Mouse (Mus musculus): ENCODE measurements at regions not wholly inside any gene's neighbourhood (a gene's known extent, or its start where the extent isn't known, plus 50 kb on each side); places are given as distances from the start of the nearest gene placed in this dataset.
"Not testable (repeated sequence)": the region's sequence is repeated elsewhere in the genome, so short reads cannot be mapped to it uniquely, and the experiment has no call there.

DNA sequence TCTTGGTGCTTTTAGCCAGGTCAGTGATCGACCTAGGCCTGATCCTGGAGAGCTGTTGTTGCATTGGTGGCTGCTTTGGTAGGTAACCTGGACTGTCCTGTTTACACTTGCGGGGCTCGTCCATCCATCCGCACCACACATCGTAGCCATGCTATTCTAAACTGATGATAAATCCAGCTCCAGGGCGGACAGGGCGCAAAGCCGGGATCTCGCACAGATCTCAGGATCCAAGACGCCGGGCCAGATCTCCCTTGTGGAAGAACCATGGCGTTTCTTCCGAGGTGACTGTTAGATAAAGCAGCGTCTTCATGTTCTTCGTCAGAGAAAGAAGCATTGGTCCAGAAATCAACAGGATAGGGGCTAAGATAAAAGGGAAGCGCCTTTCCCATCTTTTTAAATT, 115.6 kb downstream of the Sec16b start:
- not testable (repeated sequence) for DNase-seq

- no peak for DNase-seq
Observed at GRCm38 (mm10) chr1:157632586-157632985, 126.1 kb downstream of the Sec16b start.

GRCm38 (mm10) chr1:157633470-157633869, 126.9 kb downstream of the Sec16b start:
- DNase-seq = no peak

DNA sequence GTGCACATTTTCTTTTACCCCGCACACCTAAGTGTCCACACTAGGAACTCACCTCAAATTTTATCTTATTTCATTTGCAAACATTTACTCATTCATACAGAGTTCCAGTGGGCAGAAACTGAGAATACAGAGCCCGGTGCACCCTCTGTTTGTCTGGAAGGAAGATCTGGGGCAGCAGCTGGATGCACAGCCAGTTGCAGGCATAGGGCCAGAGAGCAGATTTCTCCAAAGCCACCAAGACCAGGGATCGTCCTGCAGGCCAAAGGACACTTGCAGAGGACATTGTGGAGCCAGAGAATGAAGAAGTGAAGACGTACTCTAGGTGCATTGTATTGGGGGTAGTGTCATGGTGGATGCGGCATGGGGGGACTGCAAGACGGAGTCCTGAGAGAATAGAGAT, 129.2 kb downstream of the Sec16b start:
- no peak for DNase-seq

DNA sequence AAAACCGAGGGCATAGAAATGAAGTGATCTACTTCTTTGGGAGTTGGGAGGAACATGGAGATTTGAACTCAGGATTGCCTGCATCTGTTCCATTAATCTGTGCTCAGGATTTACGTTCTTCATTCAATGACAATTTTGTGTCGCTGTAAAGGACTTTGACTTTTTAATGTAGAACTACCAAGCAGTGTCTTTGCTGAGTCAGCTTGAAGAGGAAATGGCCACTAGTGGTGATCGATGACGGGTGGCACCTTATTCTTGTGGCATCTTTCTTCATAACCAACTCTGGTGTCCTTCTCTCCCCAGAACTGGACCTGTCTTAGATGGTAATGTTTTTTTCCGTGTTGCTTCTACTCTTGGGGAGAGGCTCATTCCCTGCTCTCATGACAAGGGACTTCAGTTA, 137.0 kb downstream of the Sec16b start:
- no peak for DNase-seq

- DNase-seq = no peak
Observed at GRCm38 (mm10) chr1:157645682-157646421, 139.3 kb downstream of the Sec16b start.

- DNase-seq = no peak
Observed at GRCm38 (mm10) chr1:157655446-157655845, 148.9 kb downstream of the Sec16b start.

GRCm38 (mm10) chr1:157669626-157670025, 163.1 kb downstream of the Sec16b start:
- no peak for DNase-seq

DNA sequence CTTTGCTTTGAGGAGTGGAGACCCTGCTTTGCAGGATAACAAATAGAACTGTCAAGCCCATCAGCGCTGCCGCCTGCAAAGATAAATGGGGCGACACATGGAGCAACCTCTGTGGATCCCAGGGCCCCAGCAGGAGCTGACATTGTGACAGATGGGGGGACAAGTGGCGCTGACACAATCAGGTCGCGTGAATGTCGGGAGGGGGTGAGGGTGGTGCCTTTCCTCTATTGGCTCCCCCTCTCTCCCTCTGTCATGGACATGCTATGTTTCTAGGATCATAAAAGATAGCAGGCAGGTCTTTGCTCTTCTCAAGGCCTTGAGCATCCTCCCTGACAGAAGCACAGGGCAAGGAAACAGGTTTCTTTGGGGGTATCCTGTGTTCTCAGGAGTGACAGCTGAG, 177.8 kb downstream of the Sec16b start:
- DNase-seq = no peak

GRCm38 (mm10) chr1:157695198-157695597, 188.7 kb downstream of the Sec16b start:
- no peak for DNase-seq

DNA sequence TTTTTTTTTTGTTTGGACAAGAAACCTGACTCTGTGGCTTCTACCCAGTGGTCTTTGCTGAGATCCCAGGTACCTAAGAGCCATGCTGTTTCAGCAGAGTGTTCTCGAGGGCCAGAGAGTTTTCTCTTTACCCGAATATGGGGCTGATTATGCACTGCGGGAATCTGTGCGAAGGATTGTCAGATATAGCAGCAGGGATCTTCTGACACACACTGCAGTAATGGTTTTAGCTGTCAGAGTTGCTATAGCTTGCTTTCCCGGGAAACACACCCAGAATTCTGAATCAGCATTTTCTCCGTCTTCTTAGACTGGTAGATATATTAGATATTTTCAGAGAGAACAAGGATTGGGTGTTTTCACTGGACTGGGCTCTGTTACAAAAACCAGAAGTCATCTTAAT, 197.1 kb downstream of the Sec16b start:
- no peak for DNase-seq

- no peak for DNase-seq
Observed at GRCm38 (mm10) chr1:157705364-157705763, 198.8 kb downstream of the Sec16b start.

- DNase-seq = no peak
Observed at GRCm38 (mm10) chr1:157707256-157707655, 200.7 kb downstream of the Sec16b start.

- DNase-seq = no peak
Observed at GRCm38 (mm10) chr1:157709117-157709516, 202.6 kb downstream of the Sec16b start.

DNA sequence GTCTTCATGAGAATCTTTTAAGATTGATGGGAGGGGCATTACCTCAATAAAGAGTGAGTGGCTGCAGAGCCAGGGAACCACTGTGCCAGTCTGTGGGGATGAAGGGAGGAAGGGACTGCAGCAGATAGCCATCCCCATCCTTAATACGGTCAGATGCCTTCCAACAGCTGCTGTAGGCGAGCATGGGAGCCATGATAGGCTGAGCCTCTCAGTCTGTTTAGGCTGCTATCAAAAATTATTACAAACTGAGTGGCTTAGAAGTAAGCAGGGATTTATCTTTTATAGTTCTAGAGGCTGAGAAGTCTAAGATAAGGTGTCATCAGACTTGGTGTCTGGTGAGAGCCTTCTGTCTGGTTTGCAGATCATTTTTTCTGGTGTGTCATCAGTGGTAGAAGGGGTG, 204.3 kb downstream of the Sec16b start:
- no peak for DNase-seq

- no peak for DNase-seq
Observed at GRCm38 (mm10) chr1:157712519-157712918, 206.0 kb downstream of the Sec16b start.

- DNase-seq = no peak
Observed at GRCm38 (mm10) chr1:157713851-157714250, 207.3 kb downstream of the Sec16b start.

- no peak for DNase-seq
Observed at GRCm38 (mm10) chr1:157715632-157716031, 209.1 kb downstream of the Sec16b start.

DNA sequence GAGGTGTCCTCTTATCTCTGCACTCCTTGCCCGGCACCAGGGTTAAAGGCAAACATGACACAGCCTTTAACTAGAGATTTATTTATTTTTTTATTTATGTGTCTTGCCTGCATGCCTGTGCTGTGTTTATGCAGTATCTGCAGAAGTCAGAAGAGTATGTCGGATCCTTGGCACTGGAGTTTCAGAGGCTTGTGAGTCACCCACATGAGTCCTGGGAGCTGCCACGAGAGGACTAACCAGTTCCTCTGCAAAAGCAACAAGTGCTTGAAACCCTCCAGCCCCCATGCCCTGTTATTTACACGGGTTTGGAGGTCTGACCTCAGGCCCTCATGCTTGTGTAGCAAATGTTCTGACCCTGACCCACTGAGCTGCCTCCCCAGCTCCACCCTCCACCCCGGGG, 210.6 kb downstream of the Sec16b start:
- no peak for DNase-seq

- DNase-seq = no peak
Observed at GRCm38 (mm10) chr1:157721946-157722345, 215.4 kb downstream of the Sec16b start.

- no peak for DNase-seq
Observed at GRCm38 (mm10) chr1:157731124-157731523, 224.6 kb downstream of the Sec16b start.

DNA sequence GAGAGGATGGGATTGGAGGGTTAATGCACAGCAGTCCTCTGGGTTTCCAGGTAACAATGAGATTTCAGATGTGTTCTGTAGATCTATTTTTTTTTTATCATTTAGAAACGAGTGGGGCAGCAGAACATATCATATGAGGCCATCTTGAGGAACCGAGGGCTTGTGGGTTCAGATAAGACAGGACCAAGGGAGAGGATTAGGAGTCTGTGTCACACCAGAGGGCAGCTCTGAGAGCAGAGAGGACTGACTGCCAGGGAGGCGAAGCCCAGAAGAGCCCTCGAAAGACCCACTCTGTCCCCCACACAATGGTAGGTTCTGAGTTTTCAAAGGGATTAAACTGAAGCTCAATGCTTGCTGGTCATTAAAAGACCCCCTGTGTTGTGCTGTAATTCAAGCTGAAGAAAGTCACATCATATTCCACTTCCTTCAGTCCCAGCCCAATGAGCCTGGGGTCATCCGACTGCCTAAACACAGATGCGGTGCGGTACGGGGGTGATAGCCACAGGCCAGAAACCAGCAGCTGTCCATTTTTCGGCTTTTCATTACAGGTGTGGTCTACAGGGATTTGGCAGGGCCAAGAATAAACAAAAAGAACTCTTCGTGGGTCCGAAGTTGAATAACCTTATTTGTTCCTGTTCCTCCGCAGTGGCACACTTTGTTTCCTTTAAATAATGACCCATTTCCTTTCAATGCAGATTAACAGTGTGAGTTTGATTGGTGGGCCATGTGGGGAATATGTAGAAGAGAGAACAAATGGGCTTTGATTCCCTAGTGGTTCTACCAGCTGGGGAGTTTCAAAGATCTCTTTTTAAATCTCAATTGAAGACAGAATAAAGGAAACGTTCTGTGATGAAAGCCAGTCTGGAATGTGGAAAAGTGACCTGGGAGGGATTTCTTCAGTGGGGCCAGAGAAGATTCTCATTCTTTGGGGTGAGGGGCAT, 234.5 kb downstream of the Sec16b start:
- DNase-seq = no peak

DNA sequence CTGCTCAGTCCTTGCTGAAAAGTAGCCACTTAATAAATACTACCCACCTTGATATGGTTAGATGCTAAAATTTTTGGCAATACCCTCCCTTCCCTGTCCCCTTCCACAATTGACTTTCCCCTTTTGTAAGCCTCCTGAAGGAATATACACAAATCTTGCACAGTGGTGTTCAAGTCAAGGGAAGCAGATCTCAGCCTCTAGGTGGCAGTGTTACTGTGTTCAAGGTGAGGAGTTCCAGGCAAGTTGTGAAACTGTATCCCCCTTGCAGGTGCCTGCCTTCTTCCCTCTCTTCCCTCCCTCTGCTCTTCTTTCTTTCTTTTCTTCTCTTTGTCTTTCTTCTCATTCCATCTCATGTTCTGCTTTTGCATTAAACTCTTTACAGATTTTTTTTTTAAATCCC, 239.1 kb downstream of the Sec16b start:
- DNase-seq = peak; percentile 69

- no peak for DNase-seq
Observed at GRCm38 (mm10) chr1:157755015-157755649, 248.6 kb downstream of the Sec16b start.

Data from kidney, adult 9 months (tissue).